Mouse (Mus musculus) lung, embryonic 15.5 days (tissue): ENCODE results near the gene Gpr155. TPM values are rescaled to one million over a fixed set of nuclear protein-coding genes. Genes with fewer than 3 reads are reported as not detected.

Experiments used
- ATAC-seq: fragments of 200-750 bp; cut with Nextera tagmentation; 2 replicates; pipeline ENCODE4 v1.8.0; 2017; ENCODE audit warnings: moderate number of reproducible peaks, borderline replicate concordance; ENCODE audit not compliant: low FRiP score, low TSS enrichment; ENCODE audit errors: extremely low read depth
- H3K27ac ChIP-seq: fragments of 300-500 bp; sonication (generic); 2 replicates; pipeline ENCODE4 v1.5.1; 2015; ENCODE audit warnings: moderate library complexity, mild to moderate bottlenecking, inconsistent platforms
- H3K27me3 ChIP-seq: fragments of 300-500 bp; sonication (generic); 2 replicates; pipeline ENCODE4 v1.6.1; 2015; ENCODE audit warnings: inconsistent platforms
- H3K36me3 ChIP-seq: fragments of 300-500 bp; sonication (generic); 2 replicates; pipeline ENCODE4 v1.6.1; 2015; ENCODE audit warnings: inconsistent platforms
- H3K4me1 ChIP-seq: fragments of 300-500 bp; sonication (generic); 2 replicates; pipeline ENCODE4 v1.6.1; 2015; ENCODE audit warnings: inconsistent platforms
- H3K4me2 ChIP-seq: fragments of 300-500 bp; sonication (generic); 2 replicates; pipeline ENCODE4 v1.6.1; 2015; ENCODE audit warnings: inconsistent platforms, mild to moderate bottlenecking, moderate library complexity
- H3K4me3 ChIP-seq: fragments of 300-500 bp; sonication (generic); 2 replicates; pipeline ENCODE4 v1.5.1; 2015; ENCODE audit warnings: mild to moderate bottlenecking, inconsistent platforms
- H3K9ac ChIP-seq: fragments of 300-500 bp; sonication (generic); 2 replicates; pipeline ENCODE4 v1.6.1; 2015; ENCODE audit warnings: inconsistent platforms
- H3K9me3 ChIP-seq: fragments of 300-500 bp; sonication (generic); 2 replicates; pipeline ENCODE4 v1.6.1; 2016; ENCODE audit warnings: inconsistent platforms
- WGBS: fragments of 180-500 bp; shearing (Covaris S2); methylation state at CpG from one replicate; pipeline ENCODE4 v1.1.7; 2015; 5-methylcytosine and 5-hydroxymethylcytosine counted together
- polyA plus RNA-seq: library from polyadenylated mRNA; unstranded; fragments of >200 nt; fragmentation: Nextera tagmentation; extraction: Ambion mirVana; gene quantifications from 2 replicates; pipeline ENCODE4 v1.2.1, GENCODE M21; 2015

Gene Gpr155
- 6.3 and 6.4 TPM in 2 replicates for polyA plus RNA-seq

DNA sequence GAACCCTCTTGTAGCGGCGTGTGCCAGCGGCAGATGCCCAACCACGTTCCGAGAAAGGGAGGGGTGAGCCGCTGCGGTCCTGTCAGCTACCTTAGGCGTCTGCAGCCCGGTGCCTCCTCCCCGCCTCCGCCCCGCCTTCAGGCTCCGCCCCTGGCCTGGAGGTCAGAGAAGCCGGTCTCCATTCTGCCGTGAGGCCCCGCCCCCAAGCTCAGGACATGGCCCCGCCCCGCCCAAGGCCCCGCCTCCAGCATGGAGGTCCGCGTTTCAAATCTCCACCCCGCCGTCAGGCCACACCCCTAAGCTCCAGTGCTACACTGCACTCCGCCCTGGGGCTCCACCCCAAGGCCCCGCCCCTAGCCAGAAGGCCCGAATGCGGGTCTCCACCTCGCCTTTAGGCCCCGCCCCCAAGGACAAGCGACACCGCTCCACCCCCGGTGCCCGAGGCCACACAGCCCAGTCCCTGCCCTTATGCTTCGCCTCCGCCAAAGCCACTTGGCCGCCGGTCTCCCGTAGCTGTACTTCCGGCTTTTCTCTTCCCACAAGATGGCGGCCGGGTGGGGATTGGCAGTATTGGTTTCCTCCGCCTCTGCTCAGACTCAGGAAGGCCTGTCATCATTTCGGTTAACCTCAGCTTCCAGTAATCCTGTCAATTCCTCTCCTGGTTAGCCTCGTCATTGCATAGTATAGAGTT lies at the start of gene Gpr155:
Gene Gpr155, minus strand, starts transcription at position 217 of the 691 bp plus-strand sequence.
- peak; percentile 99 for ATAC-seq
- H3K9ac ChIP-seq = peak within 1 kb of the TSS; percentile 42
- peak within 1 kb of the TSS; percentile 50 for H3K27ac ChIP-seq
- peak within 1 kb of the TSS; percentile 60 for H3K4me3 ChIP-seq
- under 1% methylated on average over 44 of the region's 44 CpGs for WGBS
- peak within 1 kb of the TSS; percentile 89 for H3K4me2 ChIP-seq
- H3K4me1 ChIP-seq = peaks cover 7% of the 10 kb centered on the region
- H3K9me3 ChIP-seq = no peaks in the 10 kb centered on the region
- no peaks in the 10 kb centered on the region for H3K27me3 ChIP-seq
- H3K36me3 ChIP-seq = no peaks in the 10 kb centered on the region

DNA sequence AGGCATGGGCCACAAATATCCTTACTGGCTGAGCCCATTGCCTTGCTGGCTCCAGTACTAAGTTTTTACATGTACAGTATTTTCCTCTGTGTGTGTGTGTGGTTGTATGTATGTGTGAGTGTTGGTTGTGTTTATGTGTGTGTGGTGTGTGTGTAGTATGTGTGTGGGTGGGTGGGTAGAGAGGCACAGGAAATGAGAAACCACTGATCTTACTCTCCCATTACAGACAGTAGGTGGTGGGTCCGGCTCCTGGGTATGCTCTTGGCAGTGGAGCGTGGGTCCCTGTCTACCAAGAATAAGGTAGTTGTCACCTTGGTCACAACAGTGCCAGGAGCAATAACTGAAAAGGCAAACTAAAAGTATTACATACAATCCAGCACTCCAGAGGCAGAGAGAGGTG lies 49.5 kb upstream of the Gpr155 start:
- ATAC-seq = no peak
- no peak overlapping the region for H3K27ac ChIP-seq
- no peak overlapping the region for H3K4me2 ChIP-seq
- H3K9ac ChIP-seq = no peak overlapping the region
- no peak overlapping the region for H3K4me3 ChIP-seq
- peaks cover 6% of the 10 kb centered on the region; the same call in 1 of the 2 replicates for H3K4me1 ChIP-seq
- no peaks in the 10 kb centered on the region for H3K9me3 ChIP-seq
- WGBS = 86% methylated on average over 2 of the region's 2 CpGs
- no peaks in the 10 kb centered on the region for H3K27me3 ChIP-seq
- peaks cover 43% of the 10 kb centered on the region for H3K36me3 ChIP-seq

GRCm38 (mm10) chr2:73431959-73432396 lies 45.6 kb upstream of the Gpr155 start:
- H3K27me3 ChIP-seq = no peaks in the 10 kb centered on the region
- 0 out of 2 replicates have a peak overlapping the region, but pooled peaks have one; percentile 8 for H3K4me3 ChIP-seq
- no peaks in the 10 kb centered on the region for H3K9me3 ChIP-seq
- H3K27ac ChIP-seq = peak overlapping the region; percentile 63
- peaks cover 6% of the 10 kb centered on the region; the same call in 1 of the 2 replicates for H3K4me1 ChIP-seq
- 28% methylated on average over 14 of the region's 14 CpGs for WGBS
- peaks cover 28% of the 10 kb centered on the region for H3K36me3 ChIP-seq
- ATAC-seq = peak; percentile 56; the same call in 1 of the 2 replicates
- peak overlapping the region; percentile 45 for H3K4me2 ChIP-seq
- H3K9ac ChIP-seq = no peak overlapping the region

DNA sequence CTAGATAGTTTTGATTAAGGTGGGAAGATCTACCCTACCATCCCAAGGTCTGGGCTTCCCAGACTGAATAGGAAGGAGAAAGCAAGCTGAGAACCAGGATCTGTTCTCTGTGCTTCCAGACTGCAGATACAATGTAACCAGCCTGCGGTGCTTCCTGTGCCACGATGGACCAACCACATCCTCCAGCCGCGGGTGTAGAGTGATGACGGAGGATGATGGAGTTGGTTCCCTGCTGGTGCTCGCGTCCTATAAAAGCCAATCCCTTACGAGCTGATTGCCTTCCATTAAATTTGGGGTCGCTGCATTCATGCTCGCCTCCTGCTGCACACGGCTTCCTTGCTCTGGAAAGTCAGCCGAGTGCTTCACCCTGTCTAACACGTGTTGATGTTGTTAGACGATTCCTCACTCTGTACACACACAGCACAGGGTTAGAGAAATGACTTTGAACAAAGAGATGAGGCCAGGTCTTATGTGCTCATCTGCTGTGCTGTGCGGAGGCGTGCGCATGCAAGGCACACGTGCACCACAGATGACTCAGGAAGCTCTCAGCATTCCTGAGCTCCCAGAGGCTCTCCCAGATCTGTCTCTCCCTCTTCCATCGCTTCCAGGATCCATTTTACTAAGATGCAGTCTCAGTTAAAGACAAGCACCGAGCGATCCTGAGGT lies 42.6 kb upstream of the Gpr155 start:
- Histone ChIP-seq H3K9me3 (no peaks in the 10 kb centered on the region), H3K27me3 (no peaks in the 10 kb centered on the region), H3K36me3 (peaks cover 14% of the 10 kb centered on the region), H3K27ac (no peak overlapping the region), H3K4me2 (no peak overlapping the region), H3K4me3 (no peak overlapping the region), H3K4me1 (peaks cover 6% of the 10 kb centered on the region; the same call in 1 of the 2 replicates), H3K9ac (no peak overlapping the region)
- ATAC-seq = no peak
- WGBS = 54% methylated on average over 21 of the region's 21 CpGs

DNA sequence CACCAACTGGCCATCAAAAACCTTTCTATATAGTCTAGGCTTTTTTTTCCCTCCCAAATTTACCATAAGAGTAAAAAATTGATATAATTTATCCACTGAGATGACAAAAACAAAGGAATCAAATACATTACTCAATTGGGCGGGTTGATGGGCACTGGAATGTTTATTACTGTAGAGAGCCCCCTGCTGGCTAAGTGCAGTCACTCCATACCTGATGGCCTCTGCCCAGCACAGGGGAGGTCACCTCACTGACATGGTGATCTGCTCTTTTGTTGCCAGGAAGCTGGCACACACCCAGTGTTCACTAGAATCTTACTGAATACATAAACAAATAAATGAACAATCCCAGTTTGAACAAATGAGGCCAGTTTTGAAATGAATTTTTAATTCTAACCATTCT lies 40.9 kb upstream of the Gpr155 start:
- 20% methylated on average over 1 of the region's 1 CpGs for WGBS
- no peaks in the 10 kb centered on the region for H3K9me3 ChIP-seq
- H3K4me3 ChIP-seq = no peak overlapping the region
- 0 out of 2 replicates have a peak, but pooled peaks cover 3% of the 10 kb centered on the region for H3K36me3 ChIP-seq
- no peaks in the 10 kb centered on the region for H3K27me3 ChIP-seq
- H3K27ac ChIP-seq = no peak overlapping the region
- peaks cover 6% of the 10 kb centered on the region; the same call in 1 of the 2 replicates for H3K4me1 ChIP-seq
- H3K9ac ChIP-seq = no peak overlapping the region
- ATAC-seq = 0 out of 2 replicates have a peak, but pooled peaks have one; percentile 17
- no peak overlapping the region for H3K4me2 ChIP-seq

DNA sequence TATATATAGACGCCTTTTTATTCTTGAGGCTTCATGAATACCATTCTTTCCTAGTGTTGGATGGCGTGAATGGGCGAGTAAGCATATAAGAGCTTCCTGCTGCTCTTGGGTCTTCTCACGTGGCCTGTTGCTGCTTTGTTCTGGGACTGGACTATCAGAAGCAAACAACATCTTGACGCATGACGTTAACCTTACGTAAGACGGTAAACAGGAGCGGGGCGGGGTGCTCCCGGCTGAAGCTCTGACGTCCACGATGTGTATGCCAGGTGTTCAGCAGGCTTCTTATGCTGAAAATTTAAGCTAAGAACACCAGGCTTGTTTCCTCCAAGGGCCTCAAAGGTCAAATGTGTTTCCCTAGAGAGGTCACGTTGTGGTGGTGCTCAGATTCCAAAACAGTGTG lies 39.5 kb upstream of the Gpr155 start:
- H3K9ac ChIP-seq = no peak overlapping the region
- 68% methylated on average over 14 of the region's 14 CpGs for WGBS
- no peaks in the 10 kb centered on the region for H3K36me3 ChIP-seq
- ATAC-seq = no peak
- no peaks in the 10 kb centered on the region for H3K9me3 ChIP-seq
- no peak overlapping the region for H3K4me3 ChIP-seq
- H3K4me1 ChIP-seq = no peaks in the 10 kb centered on the region
- no peaks in the 10 kb centered on the region for H3K27me3 ChIP-seq
- H3K27ac ChIP-seq = no peak overlapping the region
- no peak overlapping the region for H3K4me2 ChIP-seq

- ATAC-seq = no peak
- Histone ChIP-seq H3K4me3 (no peak overlapping the region), H3K36me3 (no peaks in the 10 kb centered on the region), H3K27ac (no peak overlapping the region), H3K4me2 (no peak overlapping the region), H3K27me3 (no peaks in the 10 kb centered on the region; the same call in 1 of the 2 replicates), H3K9me3 (no peaks in the 10 kb centered on the region), H3K4me1 (no peaks in the 10 kb centered on the region), H3K9ac (no peak overlapping the region)
- 72% methylated on average over 7 of the region's 7 CpGs for WGBS
Observed at GRCm38 (mm10) chr2:73419730-73420129, 33.4 kb upstream of the Gpr155 start.

DNA sequence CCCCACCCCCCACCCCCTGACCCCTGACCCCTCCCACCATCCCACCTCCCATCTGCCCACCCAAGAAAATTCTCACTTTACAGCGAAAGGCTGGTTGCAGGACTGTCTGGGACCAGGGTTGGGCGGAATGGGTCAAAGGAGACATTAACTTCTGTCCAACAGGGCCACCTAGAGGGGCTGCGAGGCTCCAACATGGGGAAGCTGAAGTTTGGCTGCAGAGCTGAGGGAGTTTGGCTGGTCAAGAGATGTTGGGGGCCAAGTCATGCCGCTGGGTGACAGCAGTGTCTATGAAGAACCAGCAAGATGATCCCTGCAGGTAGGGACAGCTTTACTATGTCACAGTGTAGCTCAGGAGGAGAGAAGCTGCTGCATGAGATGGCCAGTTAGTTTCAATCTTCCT lies 32.9 kb upstream of the Gpr155 start:
- H3K4me2 ChIP-seq = no peak overlapping the region
- no peaks in the 10 kb centered on the region; the same call in 1 of the 2 replicates for H3K27me3 ChIP-seq
- no peak overlapping the region for H3K27ac ChIP-seq
- H3K36me3 ChIP-seq = no peaks in the 10 kb centered on the region
- H3K9me3 ChIP-seq = no peaks in the 10 kb centered on the region
- no peaks in the 10 kb centered on the region for H3K4me1 ChIP-seq
- no peak overlapping the region for H3K9ac ChIP-seq
- ATAC-seq = no peak
- H3K4me3 ChIP-seq = no peak overlapping the region
- WGBS = 42% methylated on average over 4 of the region's 4 CpGs

- H3K4me1 ChIP-seq = no peaks in the 10 kb centered on the region
- no peak overlapping the region for H3K9ac ChIP-seq
- no peak for ATAC-seq
- H3K36me3 ChIP-seq = no peaks in the 10 kb centered on the region
- H3K4me3 ChIP-seq = no peak overlapping the region
- H3K27me3 ChIP-seq = no peaks in the 10 kb centered on the region; the same call in 1 of the 2 replicates
- 36% methylated on average over 5 of the region's 5 CpGs for WGBS
- H3K4me2 ChIP-seq = no peak overlapping the region
- no peaks in the 10 kb centered on the region for H3K9me3 ChIP-seq
- H3K27ac ChIP-seq = no peak overlapping the region
Observed at GRCm38 (mm10) chr2:73415892-73416291, 29.5 kb upstream of the Gpr155 start.

- no peak for ATAC-seq
- H3K36me3 ChIP-seq = no peaks in the 10 kb centered on the region
- 93% methylated on average over 8 of the region's 8 CpGs for WGBS
- H3K27ac ChIP-seq = no peak overlapping the region
- no peaks in the 10 kb centered on the region for H3K4me1 ChIP-seq
- H3K27me3 ChIP-seq = no peaks in the 10 kb centered on the region
- H3K9me3 ChIP-seq = no peaks in the 10 kb centered on the region
- no peak overlapping the region for H3K9ac ChIP-seq
- no peak overlapping the region for H3K4me3 ChIP-seq
- no peak overlapping the region for H3K4me2 ChIP-seq
Observed at GRCm38 (mm10) chr2:73410076-73410475, 23.7 kb upstream of the Gpr155 start.

DNA sequence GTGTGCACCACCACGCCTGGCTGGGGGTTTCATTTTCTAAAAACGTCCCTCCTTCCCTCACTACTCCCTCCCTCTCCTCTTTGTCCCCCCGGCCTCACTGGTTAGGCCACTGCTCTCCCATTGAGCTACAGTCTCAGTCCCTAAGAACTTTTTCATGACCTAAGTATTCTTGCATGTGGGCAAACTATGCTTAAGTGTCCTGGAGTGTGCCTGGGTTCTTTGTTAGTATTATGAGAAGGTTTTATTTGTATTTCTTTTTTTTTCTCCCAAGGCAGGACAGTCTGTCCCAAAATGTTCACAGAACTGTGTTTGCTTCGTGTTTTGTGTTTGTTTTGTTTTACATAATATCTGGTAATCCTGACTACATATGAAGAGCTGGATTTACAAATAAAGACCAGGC lies 21.3 kb upstream of the Gpr155 start:
- Histone ChIP-seq H3K27ac (no peak overlapping the region), H3K27me3 (no peaks in the 10 kb centered on the region), H3K36me3 (no peaks in the 10 kb centered on the region), H3K9me3 (no peaks in the 10 kb centered on the region), H3K4me3 (no peak overlapping the region), H3K9ac (no peak overlapping the region), H3K4me2 (no peak overlapping the region), H3K4me1 (no peaks in the 10 kb centered on the region)
- ATAC-seq = no peak
- 40% methylated on average over 4 of the region's 4 CpGs for WGBS

DNA sequence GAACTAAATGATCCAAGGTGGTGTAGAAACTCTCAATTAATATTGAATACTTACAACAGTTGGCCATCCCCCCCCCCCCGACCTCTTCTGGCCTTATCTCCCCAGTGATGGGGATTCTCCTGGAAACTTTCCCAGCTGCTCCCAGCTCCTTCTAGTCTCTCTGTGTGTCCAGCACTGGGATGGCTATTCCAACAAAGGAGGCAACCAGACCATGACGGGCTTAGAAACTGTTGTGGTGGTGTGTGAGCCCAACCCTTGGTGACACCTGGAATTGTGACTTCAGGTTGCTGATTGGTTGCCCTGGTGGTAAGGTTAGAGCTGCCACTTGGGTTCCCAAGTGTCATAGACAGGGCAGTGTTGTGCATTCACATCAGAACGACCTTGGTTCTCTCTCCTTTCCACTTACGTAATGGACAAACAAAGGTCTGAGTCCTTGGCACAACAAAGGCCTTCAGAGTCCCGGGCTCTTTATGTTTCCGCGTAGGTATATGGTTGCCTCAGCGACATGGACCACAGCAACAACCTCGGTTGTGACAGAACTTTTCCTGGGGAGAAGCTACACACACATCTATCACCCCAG lies 20.1 kb upstream of the Gpr155 start:
- Histone ChIP-seq H3K27me3 (no peaks in the 10 kb centered on the region), H3K4me1 (no peaks in the 10 kb centered on the region), H3K4me2 (no peak overlapping the region), H3K9me3 (no peaks in the 10 kb centered on the region), H3K27ac (no peak overlapping the region), H3K36me3 (no peaks in the 10 kb centered on the region), H3K9ac (no peak overlapping the region), H3K4me3 (no peak overlapping the region)
- ATAC-seq = no peak
- 76% methylated on average over 9 of the region's 9 CpGs for WGBS
